Comparison of ENCODE assay signal across 9 mouse cellular contexts in the genomic region with DNA sequence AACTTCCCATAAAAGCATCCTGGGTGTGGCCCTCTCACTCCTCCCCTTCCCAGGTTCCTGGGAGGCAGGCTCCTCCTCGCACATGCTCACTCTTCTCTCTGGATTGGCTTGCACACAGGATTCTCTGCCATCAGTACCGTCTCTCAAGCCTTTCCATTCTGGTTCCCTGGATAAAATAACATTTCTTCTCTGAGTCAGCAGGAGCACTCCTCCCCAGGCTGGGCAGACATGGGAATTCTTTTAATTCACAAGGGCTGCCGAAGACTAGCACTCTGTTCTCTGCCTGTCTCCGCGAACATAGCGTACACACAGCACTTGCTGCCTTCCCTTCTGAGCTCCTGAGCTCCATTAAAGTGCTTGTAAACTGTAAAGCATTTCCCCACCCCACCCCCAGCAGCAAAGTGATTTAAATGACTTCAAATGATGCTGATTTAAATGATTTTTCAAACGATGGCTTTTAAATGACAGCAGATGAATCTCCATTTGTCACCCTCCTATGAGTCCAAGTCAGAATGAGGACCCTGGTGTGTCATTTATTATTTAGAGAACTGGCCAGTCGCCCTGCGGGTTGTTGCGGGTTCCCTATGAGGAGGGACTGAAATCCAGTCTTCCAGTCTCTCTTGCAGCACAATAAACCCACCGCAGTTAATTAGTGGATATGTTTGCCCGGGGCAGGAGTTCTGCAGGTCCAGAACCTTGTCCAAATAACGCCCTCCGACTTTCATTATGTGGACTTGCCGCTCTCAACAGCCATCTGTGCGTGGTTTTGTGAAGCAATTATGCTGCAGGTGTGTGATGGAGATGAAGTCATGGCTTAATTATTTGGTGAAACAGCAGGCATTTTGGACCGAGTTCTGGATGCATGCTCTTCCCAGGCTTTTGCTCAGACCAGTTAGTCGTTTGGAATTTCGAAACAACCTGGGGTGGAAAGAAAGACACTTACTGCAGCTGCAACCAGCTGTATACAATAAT.
DNase-seq lines count a peak whose midpoint lies in the region; ATAC-seq and TF ChIP-seq lines count a peak whose summit lies in the region.
"Had no signal": no experiment of that assay in that cellular context is flagged by ENCODE, and none has a peak within 500 bp of the region (broad histone marks: within the 10 kb centered on the region; RNA-seq: fewer than 3 reads in every experiment).

No protein-coding gene starts in this region.

- H3K27me3 ChIP-seq in kidney, adult 2 months (replicated peaks; ENCODE audit: control insufficient read depth, insufficient read depth, low read length) = no peaks in the 10 kb centered on the region
- H3K27me3 ChIP-seq in forebrain, embryonic 10.5 days (ENCODE audit: poor library complexity, severe bottlenecking) = no peaks in the 10 kb centered on the region
- no peaks in the 10 kb centered on the region for H3K27me3 ChIP-seq in hindbrain, postnatal 0 days (ENCODE audit: insufficient read depth, low read length)
- H3K27me3 ChIP-seq in midbrain, embryonic 10.5 days (ENCODE audit: low read depth, poor library complexity, severe bottlenecking) = no peaks in the 10 kb centered on the region
- H3K27me3 ChIP-seq: heart, embryonic 15.5 days had no signal

- H3K27ac ChIP-seq in kidney, adult 2 months (ENCODE audit: insufficient read depth, low read depth, low read length) = no peak overlapping the region
- H3K27ac ChIP-seq in forebrain, embryonic 10.5 days = peak overlapping the region; percentile 71
- peak overlapping the region; percentile 76 for H3K27ac ChIP-seq in hindbrain, postnatal 0 days
- peak overlapping the region; percentile 28 for H3K27ac ChIP-seq in midbrain, embryonic 10.5 days (replicated peaks)
- H3K27ac ChIP-seq: heart, embryonic 15.5 days had no signal

- H3K36me3 ChIP-seq in kidney, adult 2 months (ENCODE audit: control insufficient read depth, insufficient read depth, low read length) = no peaks in the 10 kb centered on the region
- 0 out of 2 replicates have a peak, but pooled peaks cover 16% of the 10 kb centered on the region for H3K36me3 ChIP-seq in forebrain, embryonic 10.5 days (replicated peaks)
- H3K36me3 ChIP-seq in hindbrain, postnatal 0 days (ENCODE audit: insufficient read depth, low read length) = no peaks in the 10 kb centered on the region
- H3K36me3 ChIP-seq in midbrain, embryonic 10.5 days = no peaks in the 10 kb centered on the region

- DNase-seq in kidney, postnatal 4 days = peak; percentile 21 to 39
- no peak for DNase-seq in kidney, adult 2 months
- no peak for DNase-seq in forebrain, embryonic 10.5 days (ENCODE audit: extremely low spot score, low spot score)
- DNase-seq in hindbrain, postnatal 0 days (ENCODE audit: low spot score) = peak; percentile 66
- DNase-seq in midbrain, embryonic 10.5 days (ENCODE audit: low spot score) = no peak
- no peak for DNase-seq in adrenal gland, postnatal 10 days
- no peak for DNase-seq in B cell, adult 2 months

- H3K9ac ChIP-seq in hindbrain, postnatal 0 days (replicated peaks; ENCODE audit: low read length) = peak overlapping the region; percentile 38
- H3K9ac ChIP-seq: heart, embryonic 15.5 days had no signal

- TF ChIP-seq CTCF in kidney, adult 2 months (conservative IDR thresholded peaks at IDR 0.05; ENCODE audit: insufficient read depth, insufficient read length, low read depth, low read length) = no peak
- no peak for TF ChIP-seq CTCF in hindbrain, postnatal 0 days (IDR thresholded peaks at IDR 0.05; ENCODE audit: low read depth)

- TF ChIP-seq POLR2A in kidney, adult 2 months (IDR thresholded peaks at IDR 0.05; ENCODE audit: low read depth, low read length) = no peak

- H3K4me2 ChIP-seq in hindbrain, postnatal 0 days (ENCODE audit: low read depth, low read length) = peak overlapping the region; percentile 48
- H3K4me2 ChIP-seq: heart, embryonic 15.5 days had no signal

- H3K4me3 ChIP-seq in kidney, adult 2 months (ENCODE audit: insufficient read depth, low read depth, low read length) = no peak overlapping the region
- H3K4me3 ChIP-seq in forebrain, embryonic 10.5 days = no peak overlapping the region; the same call in 1 of the 2 replicates
- H3K4me3 ChIP-seq in hindbrain, postnatal 0 days (ENCODE audit: low read length) = peak overlapping the region; percentile 16
- H3K4me3 ChIP-seq in midbrain, embryonic 10.5 days = no peak overlapping the region
- H3K4me3 ChIP-seq: heart, embryonic 15.5 days had no signal

- WGBS in kidney, adult 2 months = 49% methylated on average over 19 of the region's 19 CpGs
- 65% methylated on average over 19 of the region's 19 CpGs for WGBS in forebrain, embryonic 10.5 days
- WGBS in hindbrain, postnatal 0 days = 16% methylated on average over 19 of the region's 19 CpGs
- 82% methylated on average over 19 of the region's 19 CpGs for WGBS in midbrain, embryonic 10.5 days

- H3K9me3 ChIP-seq in forebrain, embryonic 10.5 days = no peaks in the 10 kb centered on the region
- no peaks in the 10 kb centered on the region for H3K9me3 ChIP-seq in hindbrain, postnatal 0 days (ENCODE audit: low read length)
- H3K9me3 ChIP-seq in midbrain, embryonic 10.5 days (replicated peaks) = no peaks in the 10 kb centered on the region
- H3K9me3 ChIP-seq: heart, embryonic 15.5 days had no signal

- peaks cover 14% of the 10 kb centered on the region for H3K4me1 ChIP-seq in kidney, adult 2 months (ENCODE audit: control insufficient read depth, insufficient read depth, low read length)
- peaks cover 32% of the 10 kb centered on the region for H3K4me1 ChIP-seq in forebrain, embryonic 10.5 days
- H3K4me1 ChIP-seq in hindbrain, postnatal 0 days (ENCODE audit: insufficient read depth, low read length) = peaks cover 24% of the 10 kb centered on the region
- H3K4me1 ChIP-seq in midbrain, embryonic 10.5 days = peaks cover 12% of the 10 kb centered on the region

- peak; percentile 69 for ATAC-seq in hindbrain, postnatal 0 days
- no peak for ATAC-seq in activated CD4-positive, CD25-positive, alpha-beta regulatory T cell, adult 4 months

Comparison
In these comparisons a context has a peak if more than half of its experiments do, and no peak if none do; other contexts are left out.
1. DNase-seq: peak in kidney, postnatal 4 days (2 of 2) and hindbrain, postnatal 0 days (single experiment); none in kidney, adult 2 months (single experiment), forebrain, embryonic 10.5 days (single experiment), midbrain, embryonic 10.5 days (single experiment), adrenal gland, postnatal 10 days (single experiment) and B cell, adult 2 months (0 of 2).